In genomic region chr17:25084835-25085385, GRCm38 (mm10) we compare ENCODE assay signal across 11 mouse cellular contexts. TPM values are rescaled to one million over a fixed set of nuclear protein-coding genes. Genes with fewer than 3 reads are reported as not detected.
A peak's percentile ranks its signal among the peaks of the same experiment; 100 is the strongest.
DNase-seq lines count a peak whose midpoint lies in the region; ATAC-seq lines count a peak whose summit lies in the region.
"Had no signal": no experiment of that assay in that cellular context is flagged by ENCODE, and none has a peak within 500 bp of the region (broad histone marks: within the 10 kb centered on the region; RNA-seq: fewer than 3 reads in every experiment).

No protein-coding gene starts in this region.

- H3K4me1 ChIP-seq in heart, embryonic 13.5 days: peaks cover 66% of the 10 kb centered on the region
- H3K4me1 ChIP-seq in embryonic facial prominence, embryonic 15.5 days: peaks cover 56% of the 10 kb centered on the region
- H3K4me1 ChIP-seq in liver, embryonic 12.5 days: peaks cover 81% of the 10 kb centered on the region

- intact Hi-C loops in heart, postnatal 10 days (cut with DNase I): no loop called here

- WGBS in heart, embryonic 13.5 days: 81% methylated on average over 13 of the region's 13 CpGs
- WGBS in embryonic facial prominence, embryonic 15.5 days: 71% methylated on average over 13 of the region's 13 CpGs
- 75% methylated on average over 13 of the region's 13 CpGs for WGBS in liver, embryonic 12.5 days (ENCODE audit: insufficient replicate concordance)

- H3K36me3 ChIP-seq in heart, embryonic 13.5 days: peaks cover 11% of the 10 kb centered on the region
- H3K36me3 ChIP-seq in embryonic facial prominence, embryonic 15.5 days: peaks cover 18% of the 10 kb centered on the region; the same call in 1 of the 2 replicates
- peaks cover 2% of the 10 kb centered on the region for H3K36me3 ChIP-seq in liver, embryonic 12.5 days

- DNase-seq in heart, postnatal 10 days: no peak
- peak; percentile 49 for DNase-seq in NIH3T3 (ENCODE audit: low read depth)
- no peak for DNase-seq in ovary, postnatal 10 days (ENCODE audit: low spot score)
- no peak for DNase-seq in layer of hippocampus, postnatal 25 days (ENCODE audit: extremely low spot score in 1 of 2, low spot score in 1 of 2)
- DNase-seq: cerebellum, postnatal 25 days; right cerebral cortex, postnatal 14 days; thymus, postnatal 4 days had no signal

- no peak for ATAC-seq in heart, embryonic 13.5 days (ENCODE audit: extremely low read depth, insufficient number of reproducible peaks, low FRiP score, low TSS enrichment)
- no peak for ATAC-seq in embryonic facial prominence, embryonic 15.5 days (ENCODE audit: insufficient number of reproducible peaks, low FRiP score, low TSS enrichment, low read depth)
- no peak for ATAC-seq in liver, embryonic 12.5 days
- ATAC-seq in granulocyte monocyte progenitor cell, adult 5-6 weeks (replicated peaks; ENCODE audit: poor library complexity, severe bottlenecking): no peak

- no peaks in the 10 kb centered on the region for H3K9me3 ChIP-seq in heart, embryonic 13.5 days
- H3K9me3 ChIP-seq in embryonic facial prominence, embryonic 15.5 days (replicated peaks): no peaks in the 10 kb centered on the region
- no peaks in the 10 kb centered on the region for H3K9me3 ChIP-seq in liver, embryonic 12.5 days (replicated peaks)

- no peak overlapping the region for H3K9ac ChIP-seq in heart, embryonic 13.5 days
- no peak overlapping the region for H3K9ac ChIP-seq in embryonic facial prominence, embryonic 15.5 days
- peak overlapping the region; percentile 4; the same call in 1 of the 2 replicates for H3K9ac ChIP-seq in liver, embryonic 12.5 days

- H3K27me3 ChIP-seq in heart, embryonic 13.5 days (replicated peaks): no peaks in the 10 kb centered on the region
- no peaks in the 10 kb centered on the region for H3K27me3 ChIP-seq in embryonic facial prominence, embryonic 15.5 days
- H3K27me3 ChIP-seq in liver, embryonic 12.5 days (replicated peaks): no peaks in the 10 kb centered on the region; the same call in 1 of the 2 replicates

- H3K4me2 ChIP-seq in heart, embryonic 13.5 days: no peak overlapping the region
- no peak overlapping the region for H3K4me2 ChIP-seq in embryonic facial prominence, embryonic 15.5 days (replicated peaks)
- no peak overlapping the region for H3K4me2 ChIP-seq in liver, embryonic 12.5 days

- 0 out of 2 replicates have a peak overlapping the region, but pooled peaks have one; percentile 3 for H3K27ac ChIP-seq in heart, embryonic 13.5 days (replicated peaks)
- H3K27ac ChIP-seq in embryonic facial prominence, embryonic 15.5 days (replicated peaks): peak overlapping the region; percentile 97
- H3K27ac ChIP-seq in liver, embryonic 12.5 days: peak overlapping the region; percentile 99

- H3K4me3 ChIP-seq in heart, embryonic 13.5 days: no peak overlapping the region
- H3K4me3 ChIP-seq in embryonic facial prominence, embryonic 15.5 days (replicated peaks): no peak overlapping the region
- H3K4me3 ChIP-seq in liver, embryonic 12.5 days: no peak overlapping the region

RNA-seq across cellular contexts. Expression of gene Tmem204, which starts 1.5 kb away (rescaled TPM):
- 18.0 and 19.4 TPM in 2 replicates for polyA plus RNA-seq in heart, embryonic 13.5 days (2015; fragmentation: Nextera tagmentation; extraction: Ambion mirVana)
- total RNA-seq in heart, postnatal 10 days (2021): 10 to 100 TPM; 42.1 to 42.2 TPM
- polyA plus RNA-seq in embryonic facial prominence, embryonic 15.5 days (2015; fragmentation: Nextera tagmentation; extraction: Ambion mirVana): 29.8 and 32.5 TPM in 2 replicates
- polyA plus RNA-seq in liver, embryonic 12.5 days (2016; fragmentation: Nextera tagmentation; extraction: Ambion mirVana): 6.1 and 7.2 TPM in 2 replicates
- total RNA-seq in layer of hippocampus, postnatal 25 days (2021): 1 to 10 TPM; 8.0 to 8.4 TPM
- not detected in 2 replicates for total RNA-seq in granulocyte monocyte progenitor cell, adult 5-6 weeks (2014; fragmentation: Nextera tagmentation)
- not detected in 2 replicates for total RNA-seq in granulocyte monocyte progenitor cell, adult 5-6 weeks (2017)

RNA-seq across cellular contexts. Expression of gene Telo2, which starts 30.9 kb away (rescaled TPM):
- polyA plus RNA-seq in heart, embryonic 13.5 days (2015; fragmentation: Nextera tagmentation; extraction: Ambion mirVana): 25.1 and 29.0 TPM in 2 replicates
- total RNA-seq in heart, postnatal 10 days (2021): 10 to 100 TPM; 15.2 to 16.8 TPM
- polyA plus RNA-seq in embryonic facial prominence, embryonic 15.5 days (2015; fragmentation: Nextera tagmentation; extraction: Ambion mirVana): 42.3 and 49.2 TPM in 2 replicates
- polyA plus RNA-seq in liver, embryonic 12.5 days (2016; fragmentation: Nextera tagmentation; extraction: Ambion mirVana): 25.6 and 28.6 TPM in 2 replicates
- total RNA-seq in layer of hippocampus, postnatal 25 days (2021): 10 to 100 TPM; 29.3 to 43.2 TPM
- total RNA-seq in granulocyte monocyte progenitor cell, adult 5-6 weeks (2014; fragmentation: Nextera tagmentation): 49.8 and 55.9 TPM in 2 replicates
- 21.8 and 37.3 TPM in 2 replicates for total RNA-seq in granulocyte monocyte progenitor cell, adult 5-6 weeks (2017)

RNA-seq across cellular contexts. Expression of gene Ptx4, which starts 35.6 kb away (rescaled TPM):
- 0.11 and 0.15 TPM in 2 replicates for polyA plus RNA-seq in heart, embryonic 13.5 days (2015; fragmentation: Nextera tagmentation; extraction: Ambion mirVana)
- 1 to 10 TPM; 1.9 to 4.6 TPM for total RNA-seq in heart, postnatal 10 days (2021)
- 2.2 and 2.8 TPM in 2 replicates for polyA plus RNA-seq in embryonic facial prominence, embryonic 15.5 days (2015; fragmentation: Nextera tagmentation; extraction: Ambion mirVana)
- not detected in 2 replicates for polyA plus RNA-seq in liver, embryonic 12.5 days (2016; fragmentation: Nextera tagmentation; extraction: Ambion mirVana)
- 1 to 10 TPM; 2.5 to 2.9 TPM for total RNA-seq in layer of hippocampus, postnatal 25 days (2021)
- total RNA-seq in granulocyte monocyte progenitor cell, adult 5-6 weeks (2014; fragmentation: Nextera tagmentation): not detected in 2 replicates
- not detected in 2 replicates for total RNA-seq in granulocyte monocyte progenitor cell, adult 5-6 weeks (2017)

RNA-seq across cellular contexts. Expression of gene Clcn7, which starts 48.3 kb away (rescaled TPM):
- 15.7 and 17.9 TPM in 2 replicates for polyA plus RNA-seq in heart, embryonic 13.5 days (2015; fragmentation: Nextera tagmentation; extraction: Ambion mirVana)
- 10 to 100 TPM; 27.7 to 28.8 TPM for total RNA-seq in heart, postnatal 10 days (2021)
- polyA plus RNA-seq in embryonic facial prominence, embryonic 15.5 days (2015; fragmentation: Nextera tagmentation; extraction: Ambion mirVana): 27.3 and 27.4 TPM in 2 replicates
- polyA plus RNA-seq in liver, embryonic 12.5 days (2016; fragmentation: Nextera tagmentation; extraction: Ambion mirVana): 13.7 and 14.8 TPM in 2 replicates
- total RNA-seq in layer of hippocampus, postnatal 25 days (2021): 10 to 100 TPM; 49.6 to 54.2 TPM
- total RNA-seq in granulocyte monocyte progenitor cell, adult 5-6 weeks (2014; fragmentation: Nextera tagmentation): 12.1 and 18.9 TPM in 2 replicates
- total RNA-seq in granulocyte monocyte progenitor cell, adult 5-6 weeks (2017): 11.3 and 12.6 TPM in 2 replicates

Comparison
In these comparisons a context has a peak if more than half of its experiments do, and no peak if none do; other contexts are left out.
1. H3K27ac ChIP-seq: peak in every context shown above with its lines; median percentile 99 in liver, embryonic 12.5 days; 97 in embryonic facial prominence, embryonic 15.5 days; 3 in heart, embryonic 13.5 days.
2. RNA of gene Tmem204, which starts 1.5 kb away (total RNA-seq): 42.1 to 42.2 TPM in heart, postnatal 10 days and 8.0 to 8.4 TPM in layer of hippocampus, postnatal 25 days; not detected in granulocyte monocyte progenitor cell, adult 5-6 weeks; every median in the first group is over 4 times any median in the second.